Mouse (Mus musculus): Measurements from ENCODE around the gene Serpina3m. TPM values are rescaled to one million over a fixed set of nuclear protein-coding genes. Genes with fewer than 3 reads are reported as not detected.
"Not testable (repeated sequence)": the region's sequence is repeated elsewhere in the genome, so short reads cannot be mapped to it uniquely, and the experiment has no call there.

Serpina3m gene
- under 1 TPM in 2 of 4 experiments, not detected in 2; 0.22 to 0.44 TPM for total RNA-seq (2022)

DNA sequence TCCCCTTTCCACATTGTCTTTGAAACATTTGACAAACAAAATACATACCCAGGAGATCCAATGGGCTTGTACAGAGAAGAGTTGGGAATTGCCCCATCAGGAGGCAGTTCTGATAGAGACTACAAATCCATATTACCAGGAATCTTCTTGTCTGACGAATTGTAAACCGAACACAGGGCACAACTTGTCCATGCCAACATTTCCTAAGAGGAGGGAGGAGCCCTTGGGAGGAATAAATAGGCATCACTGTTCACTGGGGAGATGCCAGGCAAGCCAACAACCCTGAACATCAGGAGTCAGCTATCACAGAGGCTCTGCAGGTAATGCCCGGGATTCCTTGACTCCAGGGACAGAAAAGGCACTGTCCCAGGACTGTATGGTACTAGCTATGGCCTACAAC is at the start of gene Serpina3m, which contains the start of gene Serpina3k:
Gene Serpina3m (plus strand): TSS at position 261 of the 400 bp plus-strand sequence.
Gene Serpina3k (plus strand): TSS at position 261 of the 400 bp plus-strand sequence.
- not testable (repeated sequence) for DNase-seq (ENCODE audit: low spot score)

- DNase-seq (ENCODE audit: low spot score): no peak
Measured at GRCm38 (mm10) chr12:104289872-104290271, 48.4 kb upstream of the Serpina3m start.

DNA sequence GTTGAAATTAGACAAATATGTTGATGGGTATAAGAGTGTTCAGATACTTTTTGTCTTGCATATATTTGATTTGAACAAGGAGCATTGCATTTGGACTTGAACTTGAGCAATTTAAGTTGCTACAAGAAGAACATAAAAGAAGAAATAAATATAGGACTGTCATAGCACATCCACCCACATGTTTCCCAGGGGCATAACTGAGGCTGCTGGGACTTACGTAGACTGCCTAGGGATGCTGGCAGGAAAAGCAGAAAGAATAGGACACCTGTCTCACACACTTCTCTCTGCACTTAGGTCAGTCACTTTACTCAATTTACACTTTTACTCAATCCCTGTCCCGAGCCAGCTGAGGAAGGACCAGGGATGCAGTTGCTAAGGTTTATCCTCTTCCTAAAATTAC is 44.3 kb upstream of the Serpina3m start:
- no peak for DNase-seq (ENCODE audit: low spot score)

GRCm38 (mm10) chr12:104298049-104298448 is 40.2 kb upstream of the Serpina3m start:
- DNase-seq (ENCODE audit: low spot score): no peak

DNA sequence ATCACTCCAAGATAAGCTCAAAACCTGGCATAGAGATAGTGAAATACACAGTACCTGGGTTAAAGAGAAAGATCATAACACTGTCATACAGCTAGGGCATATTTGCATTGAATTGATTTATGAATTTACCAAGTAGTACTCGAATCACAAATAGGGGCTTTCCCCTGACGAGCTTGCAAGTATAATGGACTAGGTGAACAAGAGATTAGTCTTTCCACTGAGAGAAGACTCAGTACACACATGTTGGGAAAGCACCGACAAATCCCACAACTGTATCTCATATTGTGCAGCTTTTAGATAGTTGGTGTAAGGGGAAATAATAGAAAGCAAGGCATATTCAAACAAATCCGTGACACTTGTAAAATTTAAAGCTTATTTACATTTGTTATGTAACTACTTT is 32.3 kb upstream of the Serpina3m start:
- no peak for DNase-seq (ENCODE audit: low spot score)

DNA sequence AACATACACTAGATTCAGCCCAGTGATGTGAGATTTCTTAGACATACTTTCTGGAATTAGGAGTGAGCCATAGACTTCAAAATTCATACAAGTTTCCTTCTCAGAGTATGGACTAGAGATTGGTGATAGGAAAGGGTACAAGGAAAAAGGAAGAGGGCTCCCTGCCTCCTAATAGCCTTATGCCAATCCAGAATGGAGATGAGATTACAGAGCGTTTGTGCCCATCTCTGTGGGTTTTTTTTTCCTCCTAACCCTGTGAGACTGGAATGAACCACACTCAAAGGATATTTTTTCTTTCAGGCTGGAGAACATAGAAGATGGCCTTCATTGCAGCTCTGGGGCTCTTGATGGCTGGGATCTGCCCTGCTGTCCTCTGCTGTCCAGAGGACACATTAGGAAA is 24.0 kb upstream of the Serpina3m start, which contains the start of gene Serpina3j:
Gene Serpina3j (plus strand): TSS at position 301 of the 400 bp plus-strand sequence.
- DNase-seq (ENCODE audit: low spot score): no peak

DNA sequence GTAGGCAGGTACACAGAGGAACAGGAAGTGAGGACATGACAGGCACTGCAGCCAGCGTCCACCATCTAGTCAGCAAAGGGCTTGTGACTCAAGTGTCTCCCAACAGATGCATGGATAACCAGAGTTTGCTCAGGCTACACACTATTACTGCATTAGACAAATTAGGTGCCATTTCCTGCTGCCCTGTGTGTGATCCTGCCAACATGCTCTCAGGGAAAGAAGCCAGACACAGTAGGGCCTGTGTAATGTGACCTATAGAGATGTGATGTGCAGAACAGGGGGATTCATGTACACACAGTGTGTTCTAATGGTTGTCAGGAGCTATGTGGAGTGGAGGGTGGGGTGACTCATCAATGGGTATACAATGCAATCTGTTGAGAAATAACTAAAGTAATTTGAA is 15.8 kb upstream of the Serpina3m start:
- no peak for DNase-seq (ENCODE audit: low spot score)

DNA sequence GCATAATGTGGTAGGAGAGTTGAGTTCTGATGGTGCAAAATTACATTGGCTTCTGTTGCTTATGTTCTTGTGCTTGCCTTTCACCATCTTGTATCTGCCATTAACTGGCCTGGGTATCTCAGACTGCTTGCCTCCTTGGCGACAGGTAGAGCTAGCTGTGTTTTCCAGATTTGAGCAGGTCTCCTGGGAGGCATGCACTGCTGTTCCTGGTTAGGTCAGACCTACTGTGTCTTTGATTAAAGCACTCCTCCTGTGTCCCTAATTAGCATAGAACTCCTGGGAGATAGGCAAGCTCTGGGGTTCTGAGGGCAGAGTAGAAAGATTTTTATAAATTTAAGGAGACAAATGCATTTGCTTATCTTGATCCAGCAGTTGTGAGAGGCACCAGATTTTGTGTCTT is 6.6 kb upstream of the Serpina3m start:
- DNase-seq (ENCODE audit: low spot score): no peak

GRCm38 (mm10) chr12:104336873-104337272 is 1.4 kb upstream of the Serpina3m start:
- DNase-seq (ENCODE audit: low spot score): not testable (repeated sequence)

- DNase-seq (ENCODE audit: low spot score): no peak
Measured at GRCm38 (mm10) chr12:104338705-104339104, 419 bp downstream of the Serpina3m start.

- DNase-seq (ENCODE audit: low spot score): not testable (repeated sequence)
Measured at GRCm38 (mm10) chr12:104342489-104342888, 4.2 kb downstream of the Serpina3m start.

DNA sequence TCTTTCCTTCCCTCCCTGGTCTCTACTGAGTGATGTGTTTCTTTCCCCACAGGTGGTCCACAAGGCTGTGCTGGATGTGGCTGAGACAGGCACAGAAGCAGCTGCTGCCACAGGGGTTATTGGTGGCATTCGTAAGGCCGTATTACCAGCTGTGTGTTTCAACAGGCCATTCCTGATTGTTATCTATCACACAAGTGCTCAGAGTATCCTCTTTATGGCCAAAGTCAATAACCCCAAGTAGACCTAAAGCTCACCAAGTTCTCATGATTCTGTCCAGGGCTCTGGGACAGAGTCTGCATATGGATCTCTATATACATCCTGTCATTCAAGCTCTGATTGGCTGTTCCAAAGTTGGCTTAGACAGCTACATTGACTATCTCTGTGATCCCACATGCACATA is 6.9 kb downstream of the Serpina3m start:
- no peak for DNase-seq (ENCODE audit: low spot score)

- DNase-seq (ENCODE audit: low spot score): no peak
Measured at GRCm38 (mm10) chr12:104345707-104346106, 7.4 kb downstream of the Serpina3m start.

DNA sequence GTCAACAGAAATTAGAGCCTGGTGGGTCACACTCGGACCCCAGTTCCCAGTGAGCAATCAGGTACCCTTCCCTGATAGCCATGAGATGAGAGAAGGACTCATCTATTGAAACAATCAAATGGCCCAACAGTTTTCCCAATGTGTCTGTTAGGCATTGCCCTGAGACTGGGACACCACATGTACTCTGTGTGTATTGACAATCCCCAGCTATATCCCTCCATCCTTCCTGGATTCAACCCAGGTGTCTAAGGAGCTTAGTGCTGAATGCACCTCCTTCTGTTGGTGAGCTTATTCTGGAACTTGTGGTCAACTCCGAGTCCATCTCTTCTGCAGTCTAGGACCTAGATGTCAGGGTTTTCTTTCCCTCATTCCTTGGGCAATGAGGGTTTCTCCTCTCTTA is 8.8 kb downstream of the Serpina3m start:
- DNase-seq (ENCODE audit: low spot score): no peak

GRCm38 (mm10) chr12:104351812-104352211 is 13.5 kb downstream of the Serpina3m start:
- peak; percentile 11 for DNase-seq (ENCODE audit: low spot score)

- DNase-seq (ENCODE audit: low spot score): no peak
Measured at GRCm38 (mm10) chr12:104356006-104356405, 17.7 kb downstream of the Serpina3m start.

GRCm38 (mm10) chr12:104369986-104370385 is 31.7 kb downstream of the Serpina3m start:
- DNase-seq (ENCODE audit: low spot score): no peak

DNA sequence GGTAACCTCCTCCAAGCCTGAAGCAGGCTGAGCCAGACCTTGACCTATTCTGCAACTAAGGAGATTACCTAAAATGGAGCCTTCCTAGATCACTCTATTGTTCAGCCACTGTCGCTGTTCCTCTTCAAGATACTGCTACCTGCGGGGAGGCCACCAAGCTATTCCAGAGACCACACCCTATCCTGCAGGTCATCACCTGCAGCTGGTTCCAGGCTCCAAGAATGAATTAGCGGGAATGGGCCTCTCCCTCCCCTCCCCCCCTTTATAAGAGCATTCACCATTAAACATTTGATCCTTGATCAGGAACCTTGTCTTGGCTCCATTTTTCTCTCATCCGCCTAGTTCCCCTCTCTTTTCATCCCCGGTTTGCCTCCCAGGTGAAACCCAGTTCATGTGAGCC is 38.9 kb downstream of the Serpina3m start:
- DNase-seq (ENCODE audit: low spot score): not testable (repeated sequence)

- DNase-seq (ENCODE audit: low spot score): not testable (repeated sequence)
Measured at GRCm38 (mm10) chr12:104378351-104378750, 40.1 kb downstream of the Serpina3m start.

- not testable (repeated sequence) for DNase-seq (ENCODE audit: low spot score)
Measured at GRCm38 (mm10) chr12:104378815-104379214, 40.5 kb downstream of the Serpina3m start.

DNA sequence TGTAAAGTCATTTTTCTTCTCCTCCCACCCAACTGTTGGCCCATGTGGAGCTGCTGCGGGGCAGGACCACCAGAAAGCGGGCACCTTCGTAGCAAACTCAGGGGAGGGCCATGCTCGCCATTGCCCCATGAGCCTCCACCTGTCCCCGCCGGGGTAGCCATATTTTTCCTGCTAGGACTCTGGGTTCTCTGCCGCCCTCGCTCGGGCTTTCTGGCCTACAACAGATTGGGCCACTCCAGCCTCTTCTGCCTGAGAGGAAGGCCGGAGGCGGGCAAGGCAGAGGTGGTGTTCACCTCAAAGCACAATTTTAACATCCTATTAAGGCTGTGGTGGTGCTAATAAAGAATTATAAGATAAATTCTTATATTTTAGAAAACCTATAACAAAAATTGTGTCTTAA is 41.6 kb downstream of the Serpina3m start:
- DNase-seq (ENCODE audit: low spot score): no peak

GRCm38 (mm10) chr12:104381071-104381604 is 42.9 kb downstream of the Serpina3m start:
- DNase-seq (ENCODE audit: low spot score): not testable (repeated sequence)

DNA sequence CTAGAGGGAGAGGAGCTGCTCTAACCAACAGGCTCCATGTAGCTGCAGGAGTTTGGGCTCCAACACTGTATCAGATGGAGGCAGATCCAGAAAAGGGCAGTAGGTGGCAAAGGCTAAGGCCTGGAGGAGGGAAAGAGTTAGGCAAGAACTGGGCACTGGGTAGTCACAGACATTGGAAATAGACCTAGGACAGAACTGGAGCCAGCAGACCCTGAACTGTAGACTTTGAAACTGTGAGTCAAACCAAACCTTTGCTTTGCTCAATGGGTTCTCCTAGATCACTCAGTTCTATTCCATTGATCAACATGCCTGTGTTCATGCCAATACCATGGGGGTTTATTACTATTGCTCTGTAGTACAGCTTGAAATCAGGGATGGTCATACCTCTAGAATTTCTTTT is 47.7 kb downstream of the Serpina3m start:
- DNase-seq (ENCODE audit: low spot score): not testable (repeated sequence)

GRCm38 (mm10) chr12:104386878-104387277 is 48.6 kb downstream of the Serpina3m start:
- DNase-seq (ENCODE audit: low spot score): not testable (repeated sequence)
